Mouse (Mus musculus): ENCODE measurements around the gene Inpp4b. TPM values are rescaled to one million over a fixed set of nuclear protein-coding genes. Genes with fewer than 3 reads are reported as not detected.

Gene Inpp4b
- polyA plus RNA-seq, 1 experiment from 2014 or later = 20.7 TPM

GRCm38 (mm10) chr8:81702038-81702437 lies 359.7 kb downstream of the Inpp4b start:
- no peaks in the 10 kb centered on the region for H3K27me3 ChIP-seq (replicated peaks; ENCODE audit: insufficient read depth, low read length)
- no peaks in the 10 kb centered on the region for H3K4me1 ChIP-seq (ENCODE audit: insufficient read depth, low read depth, low read length)
- no peak for ATAC-seq
- H3K9ac ChIP-seq (replicated peaks; ENCODE audit: low read depth) = no peak overlapping the region
- no peak overlapping the region for H3K4me2 ChIP-seq (replicated peaks; ENCODE audit: low read depth, low read length)
- H3K36me3 ChIP-seq (ENCODE audit: insufficient read depth, low read length) = no peaks in the 10 kb centered on the region
- no peak for TF ChIP-seq EP300 (IDR thresholded peaks at IDR 0.05)
- TF ChIP-seq CTCF (IDR thresholded peaks at IDR 0.05) = no peak
- DNase-seq (ENCODE audit: low spot score) = no peak
- 67% methylated on average over 1 of the region's 1 CpGs for WGBS
- no peak overlapping the region for H3K4me3 ChIP-seq (ENCODE audit: low read depth, low read length)
- no peak overlapping the region for H3K27ac ChIP-seq (ENCODE audit: low read length)
- H3K9me3 ChIP-seq (ENCODE audit: low read length) = no peaks in the 10 kb centered on the region

DNA sequence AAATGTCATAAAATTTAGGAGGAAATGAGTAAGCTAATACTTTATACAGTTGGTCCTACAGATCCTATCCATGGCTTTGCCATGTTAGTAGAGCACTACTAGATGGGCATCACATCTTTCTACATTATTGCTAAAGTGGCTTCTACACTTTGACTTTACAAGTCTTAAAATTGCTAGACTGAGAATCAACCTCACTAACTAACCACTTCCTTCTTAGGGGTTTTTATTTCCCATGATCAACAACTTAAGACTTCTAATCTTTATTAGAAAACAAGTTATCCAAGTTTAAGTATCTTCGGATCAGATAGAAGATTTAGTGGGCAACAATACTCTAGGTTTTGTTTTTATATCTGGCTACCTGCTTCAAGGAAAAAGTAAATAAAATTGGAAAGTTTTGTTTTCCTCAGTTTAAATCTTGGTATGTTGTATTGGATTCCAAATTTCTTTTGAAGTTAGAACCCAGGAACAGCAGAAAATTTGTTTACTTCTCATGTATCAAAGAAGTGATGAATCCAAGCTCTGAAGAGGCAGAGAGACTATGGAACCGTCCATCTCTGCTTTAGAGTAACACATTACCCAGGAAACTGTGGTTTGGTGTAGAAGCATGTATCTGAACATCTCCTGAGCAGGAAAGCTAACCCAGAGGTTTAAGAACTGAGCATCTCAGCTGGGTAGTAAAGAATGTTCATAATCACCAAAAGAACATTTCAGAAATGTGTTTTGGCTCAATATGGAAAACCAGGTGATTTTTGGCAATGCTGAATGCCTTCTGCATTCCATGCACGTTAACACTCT lies 361.4 kb downstream of the Inpp4b start:
- H3K4me1 ChIP-seq (ENCODE audit: insufficient read depth, low read depth, low read length) = no peaks in the 10 kb centered on the region
- 65% methylated on average over 3 of the region's 3 CpGs for WGBS

DNA sequence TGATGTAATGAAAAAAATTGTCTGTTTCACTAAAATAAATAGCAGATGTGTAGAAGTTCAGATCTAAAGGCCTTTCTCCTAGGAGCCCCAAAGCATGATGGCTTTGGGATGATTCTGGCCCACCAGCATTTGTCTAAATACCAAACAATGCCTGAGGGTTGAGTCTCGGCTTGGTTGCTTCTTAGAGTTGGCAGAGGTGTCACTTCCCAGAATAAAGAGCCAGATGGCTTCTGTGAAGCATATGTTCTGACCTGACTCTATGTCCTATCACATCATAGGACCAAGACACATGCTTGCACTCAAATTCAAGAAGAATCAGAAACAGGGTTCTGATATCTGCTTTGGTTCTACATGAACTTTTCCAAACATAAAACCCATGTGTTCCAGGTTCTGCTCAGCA lies 365.1 kb downstream of the Inpp4b start:
- 64% methylated on average over 1 of the region's 1 CpGs for WGBS
- H3K4me1 ChIP-seq (ENCODE audit: insufficient read depth, low read depth, low read length) = no peaks in the 10 kb centered on the region

More for the DNA sequence above, 361.4 kb downstream of the Inpp4b start:
- Histone ChIP-seq H3K36me3 (ENCODE audit: insufficient read depth, low read length) (no peaks in the 10 kb centered on the region), H3K27ac (ENCODE audit: low read length) (no peak overlapping the region), H3K9ac (replicated peaks; ENCODE audit: low read depth) (no peak overlapping the region), H3K4me2 (replicated peaks; ENCODE audit: low read depth, low read length) (no peak overlapping the region), H3K27me3 (replicated peaks; ENCODE audit: insufficient read depth, low read length) (no peaks in the 10 kb centered on the region), H3K4me3 (ENCODE audit: low read depth, low read length) (no peak overlapping the region), H3K9me3 (ENCODE audit: low read length) (no peaks in the 10 kb centered on the region)
- no peak for TF ChIP-seq CTCF (IDR thresholded peaks at IDR 0.05)
- no peak for TF ChIP-seq EP300 (IDR thresholded peaks at IDR 0.05)
- ATAC-seq (no peak), DNase-seq (ENCODE audit: low spot score) (no peak)

GRCm38 (mm10) chr8:81731332-81731731 lies 389.0 kb downstream of the Inpp4b start:
- no peak overlapping the region for H3K4me3 ChIP-seq (ENCODE audit: low read depth, low read length)
- H3K4me2 ChIP-seq (replicated peaks; ENCODE audit: low read depth, low read length) = no peak overlapping the region
- H3K9me3 ChIP-seq (ENCODE audit: low read length) = no peaks in the 10 kb centered on the region
- TF ChIP-seq EP300 (IDR thresholded peaks at IDR 0.05) (no peak), CTCF (IDR thresholded peaks at IDR 0.05) (no peak)
- ATAC-seq (no peak), DNase-seq (ENCODE audit: low spot score) (no peak)
- H3K4me1 ChIP-seq (ENCODE audit: insufficient read depth, low read depth, low read length) = no peaks in the 10 kb centered on the region
- H3K36me3 ChIP-seq (ENCODE audit: insufficient read depth, low read length) = no peaks in the 10 kb centered on the region
- no peaks in the 10 kb centered on the region for H3K27me3 ChIP-seq (replicated peaks; ENCODE audit: insufficient read depth, low read length)
- H3K27ac ChIP-seq (ENCODE audit: low read length) = no peak overlapping the region
- H3K9ac ChIP-seq (replicated peaks; ENCODE audit: low read depth) = no peak overlapping the region

More for the DNA sequence above, 365.1 kb downstream of the Inpp4b start:
- ATAC-seq (no peak), DNase-seq (ENCODE audit: low spot score) (no peak)
- no peak overlapping the region for H3K4me3 ChIP-seq (ENCODE audit: low read depth, low read length)
- H3K27ac ChIP-seq (ENCODE audit: low read length) = no peak overlapping the region
- H3K4me2 ChIP-seq (replicated peaks; ENCODE audit: low read depth, low read length) = no peak overlapping the region
- TF ChIP-seq CTCF (IDR thresholded peaks at IDR 0.05) = no peak
- H3K27me3 ChIP-seq (replicated peaks; ENCODE audit: insufficient read depth, low read length) = no peaks in the 10 kb centered on the region
- no peak overlapping the region for H3K9ac ChIP-seq (replicated peaks; ENCODE audit: low read depth)
- H3K9me3 ChIP-seq (ENCODE audit: low read length) = no peaks in the 10 kb centered on the region
- H3K36me3 ChIP-seq (ENCODE audit: insufficient read depth, low read length) = no peaks in the 10 kb centered on the region

GRCm38 (mm10) chr8:81735655-81736054 lies 393.3 kb downstream of the Inpp4b start:
- no peak overlapping the region for H3K4me2 ChIP-seq (replicated peaks; ENCODE audit: low read depth, low read length)
- ATAC-seq = no peak

DNA sequence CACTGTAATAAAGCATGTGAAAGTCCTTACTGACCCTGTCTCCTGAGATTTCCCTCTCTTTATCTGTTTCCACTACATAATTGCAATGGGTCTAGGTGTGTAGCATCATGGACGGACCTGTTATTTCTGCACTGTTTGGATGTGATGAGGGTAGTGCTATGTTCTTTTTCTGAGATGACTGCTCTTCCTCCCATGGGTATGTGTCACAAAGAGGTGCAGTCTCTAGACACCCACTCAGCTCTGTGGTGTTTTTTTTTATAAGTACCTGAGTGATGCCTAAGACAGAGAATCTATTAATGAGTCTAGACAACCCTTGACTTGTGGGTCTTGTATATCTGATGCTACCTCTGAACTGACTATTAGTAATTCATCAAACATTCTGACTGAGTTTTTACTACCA lies 393.7 kb downstream of the Inpp4b start:
- no peaks in the 10 kb centered on the region for H3K36me3 ChIP-seq (ENCODE audit: insufficient read depth, low read length)
- no peaks in the 10 kb centered on the region for H3K27me3 ChIP-seq (replicated peaks; ENCODE audit: insufficient read depth, low read length)
- 100% methylated on average over 1 of the region's 1 CpGs for WGBS
- H3K4me3 ChIP-seq (ENCODE audit: low read depth, low read length) = no peak overlapping the region
- TF ChIP-seq EP300 (IDR thresholded peaks at IDR 0.05) (no peak), CTCF (IDR thresholded peaks at IDR 0.05) (no peak)
- H3K4me2 ChIP-seq (replicated peaks; ENCODE audit: low read depth, low read length) = no peak overlapping the region
- ATAC-seq = no peak
- H3K9ac ChIP-seq (replicated peaks; ENCODE audit: low read depth) = no peak overlapping the region
- no peak overlapping the region for H3K27ac ChIP-seq (ENCODE audit: low read length)
- H3K9me3 ChIP-seq (ENCODE audit: low read length) = no peaks in the 10 kb centered on the region
- no peaks in the 10 kb centered on the region for H3K4me1 ChIP-seq (ENCODE audit: insufficient read depth, low read depth, low read length)
- DNase-seq (ENCODE audit: low spot score) = no peak

More at GRCm38 (mm10) chr8:81735655-81736054, 393.3 kb downstream of the Inpp4b start:
- no peak for DNase-seq (ENCODE audit: low spot score)
- Histone ChIP-seq H3K4me3 (ENCODE audit: low read depth, low read length) (no peak overlapping the region), H3K27me3 (replicated peaks; ENCODE audit: insufficient read depth, low read length) (no peaks in the 10 kb centered on the region), H3K27ac (ENCODE audit: low read length) (no peak overlapping the region), H3K9me3 (ENCODE audit: low read length) (no peaks in the 10 kb centered on the region), H3K36me3 (ENCODE audit: insufficient read depth, low read length) (no peaks in the 10 kb centered on the region), H3K4me1 (ENCODE audit: insufficient read depth, low read depth, low read length) (no peaks in the 10 kb centered on the region), H3K9ac (replicated peaks; ENCODE audit: low read depth) (no peak overlapping the region)
- TF ChIP-seq CTCF (IDR thresholded peaks at IDR 0.05) = no peak
- no peak for TF ChIP-seq EP300 (IDR thresholded peaks at IDR 0.05)
- WGBS = 80% methylated on average over 2 of the region's 2 CpGs

All from lung, postnatal 0 days (tissue).